Mouse (Mus musculus) cerebral cortex, adult 2 months (tissue): ENCODE data around the gene Hsd17b2.

ENCODE experiments used
- WGBS: fragments of 180-500 bp; shearing (Covaris S2); methylation state at CpG from one replicate; pipeline ENCODE4 v1.1.7; 2018; 5-methylcytosine and 5-hydroxymethylcytosine counted together

Hsd17b2 gene

GRCm38 (mm10) chr8:117701859-117702258, at the start of gene Hsd17b2:
TSS of gene Hsd17b2 (plus strand) at chr8:117701904.
- 48% methylated on average over 13 of the region's 13 CpGs for WGBS

DNA sequence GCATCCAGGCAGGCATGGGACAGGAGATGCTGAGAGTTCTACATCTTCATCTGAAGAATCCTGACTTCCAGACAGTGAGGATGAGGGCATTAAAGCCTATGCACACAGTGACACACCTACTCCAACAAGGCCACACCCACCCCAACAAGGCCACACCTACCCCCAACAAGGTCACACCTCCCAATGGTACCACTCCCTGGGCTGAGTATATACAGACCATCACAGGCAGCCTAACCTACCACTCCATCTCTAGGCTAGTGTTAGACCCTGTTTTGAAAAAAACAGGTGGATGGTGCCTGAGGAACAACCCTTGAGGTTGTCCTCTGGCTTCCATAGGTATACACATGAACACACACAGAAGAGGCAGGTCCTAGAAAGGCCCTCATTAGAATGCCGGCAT, 49.4 kb upstream of the Hsd17b2 start:
- 88% methylated on average over 1 of the region's 1 CpGs for WGBS

DNA sequence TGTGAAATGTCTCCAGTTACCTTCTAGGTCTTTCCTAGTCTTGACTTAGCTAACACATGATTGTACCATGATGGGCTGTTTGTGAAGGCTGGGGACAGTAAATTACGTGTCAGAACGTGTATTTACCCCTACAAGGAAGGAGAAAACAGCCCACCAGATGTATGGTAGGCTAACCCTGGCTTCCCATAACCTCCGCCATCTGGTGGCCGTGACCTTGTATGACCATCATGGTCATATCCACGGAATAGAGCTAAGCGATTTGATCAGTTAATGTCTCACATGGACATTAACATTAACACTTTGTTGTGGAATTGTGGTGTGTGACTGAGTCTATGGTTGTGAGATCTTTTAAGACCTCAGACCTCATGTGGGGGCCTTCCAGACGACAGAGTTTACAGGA, 42.7 kb upstream of the Hsd17b2 start:
- WGBS: 77% methylated on average over 7 of the region's 7 CpGs

GRCm38 (mm10) chr8:117660358-117661031, 41.2 kb upstream of the Hsd17b2 start:
- WGBS: 25% methylated on average over 11 of the region's 11 CpGs

DNA sequence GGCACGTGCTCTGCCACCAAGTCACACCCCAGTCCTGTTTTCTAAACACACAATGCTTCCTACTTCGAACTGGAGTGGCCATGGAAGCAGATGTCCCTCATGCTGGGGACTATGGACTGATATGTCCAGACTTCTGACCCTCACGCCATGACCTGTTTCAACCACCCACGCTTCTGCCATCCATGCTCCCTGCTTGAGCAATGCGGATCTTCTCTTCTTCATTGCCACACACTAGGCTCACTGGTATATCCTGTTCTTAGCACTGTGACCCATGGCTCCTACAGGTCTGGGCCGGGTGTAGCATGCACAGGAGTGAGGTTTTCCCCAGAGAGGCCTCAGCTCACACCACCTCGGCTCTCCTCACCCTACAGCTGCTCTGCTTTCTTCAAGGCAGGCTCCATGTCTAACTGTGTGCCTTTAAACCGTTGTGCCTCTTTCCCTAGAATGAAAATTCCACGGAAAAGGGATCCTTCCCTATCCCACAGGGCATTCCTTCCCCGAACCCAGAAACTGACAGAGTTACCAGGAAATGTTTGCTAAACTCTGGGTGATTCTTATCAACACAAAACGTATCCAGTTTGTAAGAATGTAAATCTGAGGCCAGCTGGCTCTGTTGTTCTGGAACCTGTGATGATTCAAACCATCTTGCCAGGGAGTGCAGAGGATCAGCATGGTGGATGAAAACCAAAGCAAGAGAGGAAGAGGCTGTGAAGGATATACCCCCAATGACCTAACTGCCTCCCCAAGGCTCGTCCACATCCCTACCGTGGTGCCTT, 34.2 kb upstream of the Hsd17b2 start:
- 88% methylated on average over 13 of the region's 13 CpGs for WGBS

DNA sequence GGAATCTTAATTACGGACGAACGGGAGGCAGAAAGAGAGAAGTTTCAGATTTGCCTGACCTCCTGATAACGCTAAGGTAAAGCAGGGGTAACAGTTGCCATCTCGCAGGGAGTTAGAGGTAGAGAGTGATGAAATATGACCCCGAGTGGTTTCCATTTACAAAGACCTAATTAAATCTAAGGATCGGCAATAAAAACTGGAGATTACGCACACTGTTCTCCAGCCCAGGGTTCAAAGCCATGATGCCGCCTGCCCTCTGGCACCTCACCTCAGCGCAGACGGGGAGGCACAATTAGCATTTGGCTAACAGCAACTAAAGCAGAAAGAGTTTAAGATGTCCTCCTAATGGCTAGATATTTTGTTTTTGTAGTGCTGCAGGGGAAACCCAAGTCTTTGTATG, 31.2 kb upstream of the Hsd17b2 start:
- 44% methylated on average over 11 of the region's 11 CpGs for WGBS

- 90% methylated on average over 3 of the region's 3 CpGs for WGBS
These were observed 29.1 kb upstream of the Hsd17b2 start for GRCm38 (mm10) chr8:117672558-117672957.

- WGBS: 12% methylated on average over 17 of the region's 17 CpGs
These were observed 28.3 kb upstream of the Hsd17b2 start, which contains the start of gene Sdr42e1 for GRCm38 (mm10) chr8:117673430-117673830. TSS of gene Sdr42e1 (minus strand) at chr8:117673689.

DNA sequence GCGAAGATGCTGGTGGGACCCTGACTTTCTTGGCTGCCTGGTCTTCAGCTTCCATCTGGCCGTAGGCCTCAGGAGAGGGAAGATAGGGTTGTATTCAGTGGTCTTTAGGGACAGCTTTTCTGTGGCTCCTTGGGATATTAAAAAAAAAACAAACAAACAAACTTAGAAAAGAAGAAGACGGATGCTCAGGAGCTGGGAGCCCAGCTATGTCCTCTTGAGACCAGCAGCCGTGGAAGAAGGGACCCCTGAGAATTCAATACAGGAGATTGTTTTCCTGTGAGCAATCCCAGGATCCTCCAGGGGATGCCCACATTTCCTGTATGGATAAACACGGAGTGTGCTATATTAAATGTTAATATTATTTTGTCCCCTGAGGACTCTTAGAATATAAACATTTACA, 26.5 kb upstream of the Hsd17b2 start:
- WGBS: 80% methylated on average over 5 of the region's 5 CpGs

GRCm38 (mm10) chr8:117676460-117676859, 25.2 kb upstream of the Hsd17b2 start:
- WGBS: 85% methylated on average over 9 of the region's 9 CpGs

DNA sequence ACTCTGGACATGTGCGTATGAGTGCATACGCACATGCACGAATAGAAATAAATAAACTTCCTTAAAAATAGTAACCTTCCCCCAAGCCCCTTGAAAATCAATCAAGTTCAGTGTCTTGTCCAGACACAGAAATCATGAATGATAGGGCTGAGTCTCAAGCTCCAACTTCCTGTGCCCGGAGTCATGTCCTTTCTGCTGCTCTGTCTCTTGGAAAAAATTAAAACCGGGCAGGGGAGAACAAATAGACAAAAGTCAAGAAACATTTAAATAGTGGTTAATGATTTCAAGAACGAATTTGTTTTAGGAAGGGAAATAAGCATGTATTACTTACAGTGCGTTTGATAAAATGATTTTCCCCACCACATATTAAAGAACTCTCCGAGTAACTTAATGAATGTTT, 24.7 kb upstream of the Hsd17b2 start:
- WGBS: 85% methylated on average over 8 of the region's 8 CpGs

- WGBS: 82% methylated on average over 4 of the region's 4 CpGs
These were observed 23.1 kb upstream of the Hsd17b2 start for GRCm38 (mm10) chr8:117678650-117679049.

DNA sequence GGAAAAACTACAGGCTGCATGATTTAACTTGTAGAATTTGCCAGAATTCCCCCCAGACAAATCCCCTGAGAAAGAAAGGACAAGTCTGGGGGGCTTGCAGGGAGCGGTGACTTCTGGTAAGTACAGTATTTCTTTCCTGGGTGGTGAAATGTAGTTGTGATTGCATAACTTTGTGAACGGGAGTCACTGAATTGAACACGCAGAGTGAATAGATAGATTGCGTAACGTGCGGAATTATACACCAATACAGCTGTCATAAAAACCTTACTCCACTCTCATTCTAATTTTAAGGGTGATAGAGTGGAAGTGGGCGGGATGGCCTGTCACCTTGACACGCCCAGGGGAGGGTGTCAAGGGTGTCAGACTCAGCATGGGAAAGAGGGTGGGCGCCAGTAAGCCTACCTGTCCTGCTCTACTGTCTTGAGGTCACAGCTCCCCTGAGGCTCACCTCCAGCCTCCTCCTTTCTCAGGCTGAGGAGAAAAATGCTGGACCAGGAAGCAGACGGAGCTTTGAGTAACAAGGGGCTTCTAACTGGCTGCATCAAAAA, 17.7 kb upstream of the Hsd17b2 start:
- 87% methylated on average over 10 of the region's 10 CpGs for WGBS

GRCm38 (mm10) chr8:117684504-117684903, 17.2 kb upstream of the Hsd17b2 start:
- WGBS: 61% methylated on average over 11 of the region's 11 CpGs

DNA sequence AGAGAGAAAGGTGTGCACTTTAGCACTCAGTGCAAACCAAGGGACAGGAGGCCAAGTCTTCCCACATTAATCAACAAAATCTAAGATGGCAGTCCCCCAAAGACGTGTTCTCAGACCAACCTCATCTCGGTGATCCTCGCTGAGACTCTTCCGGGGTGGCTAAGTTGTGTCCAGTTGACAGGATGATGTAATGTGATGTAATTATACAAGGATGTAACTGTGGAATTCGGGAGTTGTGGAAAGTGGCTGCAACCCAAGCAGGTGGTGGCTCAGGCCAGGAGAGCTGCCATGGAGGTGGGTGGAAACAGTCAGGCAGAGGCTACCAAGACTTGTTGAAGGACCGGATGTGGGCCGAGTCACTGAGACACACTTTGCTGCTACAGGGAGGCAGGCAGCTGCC, 13.8 kb upstream of the Hsd17b2 start:
- 85% methylated on average over 7 of the region's 7 CpGs for WGBS

DNA sequence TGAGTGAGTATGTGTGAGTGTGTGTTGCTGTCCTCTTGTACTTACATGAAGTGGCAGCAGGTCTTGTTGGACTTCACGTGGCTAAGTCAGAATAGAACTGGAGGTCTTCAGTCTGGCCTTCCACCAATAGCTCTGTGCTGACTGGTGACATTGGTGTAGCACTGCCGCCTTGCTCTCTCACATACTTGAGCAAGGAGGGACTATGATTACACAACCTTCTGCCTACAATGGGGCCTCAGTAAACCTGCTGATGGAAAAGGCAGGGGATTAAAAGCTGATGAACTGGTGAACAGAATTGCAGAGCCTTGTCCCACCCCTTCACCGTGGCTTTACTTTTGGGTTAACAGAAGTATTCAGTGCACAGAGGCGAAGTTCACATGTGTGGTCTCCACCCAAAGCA, 9.6 kb upstream of the Hsd17b2 start:
- 93% methylated on average over 4 of the region's 4 CpGs for WGBS

DNA sequence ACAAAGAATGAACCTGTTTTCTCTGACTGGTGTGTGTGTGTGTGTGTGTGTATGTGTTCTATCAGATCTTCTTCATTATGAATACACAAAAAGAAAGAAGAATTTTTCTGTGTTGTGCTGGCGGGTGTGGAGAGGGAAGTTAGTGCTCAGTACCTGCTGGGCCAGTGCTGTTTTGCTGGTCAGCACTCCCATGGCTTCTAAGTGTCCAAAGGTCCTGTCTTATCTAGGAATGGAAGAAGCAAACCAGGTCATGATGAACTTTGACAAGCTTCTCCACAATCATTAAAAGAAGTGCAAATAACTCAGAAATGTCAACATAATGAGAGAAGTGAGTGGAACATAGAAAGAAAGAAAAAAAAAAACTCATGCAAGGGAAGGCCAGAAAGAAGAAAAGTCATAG, 6.1 kb upstream of the Hsd17b2 start:
- WGBS: 86% methylated on average over 1 of the region's 1 CpGs

DNA sequence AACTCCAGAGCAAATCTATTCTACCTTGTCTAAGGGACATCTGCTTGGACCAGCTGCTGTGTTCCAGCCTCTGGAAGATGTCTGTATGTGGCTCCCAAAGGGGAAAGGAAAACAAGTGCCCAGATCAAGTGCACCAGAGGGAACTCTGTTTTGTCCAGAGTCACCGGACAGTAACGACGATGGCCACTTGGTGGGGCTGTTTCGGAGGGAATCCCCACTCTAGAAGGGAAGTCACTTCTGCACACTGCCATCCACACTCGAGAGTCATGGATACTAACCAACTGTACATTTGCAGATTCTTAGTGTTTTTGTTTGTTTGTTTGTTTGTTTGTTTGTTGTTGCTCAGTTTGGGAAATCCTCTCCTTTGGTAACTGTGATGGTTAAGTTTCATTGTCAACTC, 4.5 kb upstream of the Hsd17b2 start:
- WGBS: 36% methylated on average over 5 of the region's 5 CpGs

DNA sequence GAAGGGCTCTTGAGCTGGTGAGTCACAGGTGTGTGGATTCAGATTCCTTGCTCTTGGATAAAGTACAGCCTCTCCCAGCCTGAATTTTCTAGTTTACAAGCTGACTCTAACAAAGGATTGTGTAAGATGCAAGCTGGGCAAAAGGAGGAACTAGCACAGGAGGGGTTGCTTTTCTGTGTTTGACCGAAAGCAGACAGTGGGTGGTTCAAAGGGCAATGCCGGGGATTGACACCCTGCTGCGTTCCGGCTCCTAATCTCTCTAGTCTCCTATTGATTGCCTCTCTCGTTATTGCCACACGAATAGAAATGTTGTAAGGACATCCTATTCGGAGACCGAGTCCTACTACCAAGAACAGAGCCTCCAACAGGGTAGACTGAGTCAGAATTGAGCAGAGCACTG, 1.0 kb upstream of the Hsd17b2 start:
- 69% methylated on average over 8 of the region's 8 CpGs for WGBS

GRCm38 (mm10) chr8:117701246-117701645, 458 bp upstream of the Hsd17b2 start:
- 96% methylated on average over 8 of the region's 8 CpGs for WGBS

DNA sequence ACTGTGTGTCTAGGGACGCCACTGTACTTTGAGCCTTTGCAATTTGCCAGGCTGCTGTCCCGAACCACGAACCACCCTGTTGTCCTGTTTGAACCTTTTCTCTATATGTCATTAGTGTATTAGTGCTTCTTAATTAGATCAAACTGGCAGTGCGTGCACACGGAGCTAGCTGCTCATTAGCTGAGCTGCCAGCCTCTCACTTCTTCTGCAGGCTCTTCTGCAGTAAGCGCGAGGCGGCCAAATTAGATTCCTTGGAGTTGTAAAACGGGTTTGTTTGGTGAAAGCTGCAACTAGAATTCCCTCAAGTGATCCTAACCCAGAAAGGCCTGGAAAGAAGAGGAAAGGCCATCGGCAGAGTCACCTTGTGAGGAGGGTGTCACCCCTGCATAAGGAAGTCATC, 997 bp downstream of the Hsd17b2 start:
- 58% methylated on average over 10 of the region's 10 CpGs for WGBS

GRCm38 (mm10) chr8:117706141-117706540, 4.4 kb downstream of the Hsd17b2 start:
- WGBS: 81% methylated on average over 4 of the region's 4 CpGs

GRCm38 (mm10) chr8:117712226-117712625, 10.5 kb downstream of the Hsd17b2 start:
- WGBS: 37% methylated on average over 5 of the region's 5 CpGs
